Mouse (Mus musculus) retina, embryonic 14.5 days (tissue): ENCODE results near the gene Slc9a5.
A peak's percentile ranks its signal among the peaks of the same experiment; 100 is the strongest.

Experiments
- DNase-seq: peaks from one replicate; pipeline ENCODE4 v3.0.0-alpha.2; 2015; ENCODE audit warnings: low spot score

Slc9a5 gene

DNA sequence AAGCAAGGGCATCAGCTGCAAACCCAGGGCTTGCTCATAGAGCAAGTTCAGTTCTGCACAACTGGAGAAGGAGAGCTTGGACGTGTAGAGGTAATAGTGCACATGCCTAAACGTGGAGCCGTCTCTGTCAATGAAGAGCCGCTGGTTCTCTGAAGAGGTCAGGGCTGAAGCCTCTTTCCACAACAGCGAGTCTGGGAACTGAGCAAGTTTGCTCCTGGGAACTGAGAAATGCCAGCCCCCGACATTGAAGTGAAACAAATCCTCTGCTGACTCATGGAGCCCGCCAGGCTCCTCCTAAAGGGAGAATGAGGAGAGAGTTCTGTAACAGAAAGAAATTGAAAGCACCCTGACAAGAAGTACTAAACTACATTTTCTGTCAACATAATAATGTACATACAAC lies 59.7 kb downstream of the Slc9a5 start:
- DNase-seq: no peak

DNA sequence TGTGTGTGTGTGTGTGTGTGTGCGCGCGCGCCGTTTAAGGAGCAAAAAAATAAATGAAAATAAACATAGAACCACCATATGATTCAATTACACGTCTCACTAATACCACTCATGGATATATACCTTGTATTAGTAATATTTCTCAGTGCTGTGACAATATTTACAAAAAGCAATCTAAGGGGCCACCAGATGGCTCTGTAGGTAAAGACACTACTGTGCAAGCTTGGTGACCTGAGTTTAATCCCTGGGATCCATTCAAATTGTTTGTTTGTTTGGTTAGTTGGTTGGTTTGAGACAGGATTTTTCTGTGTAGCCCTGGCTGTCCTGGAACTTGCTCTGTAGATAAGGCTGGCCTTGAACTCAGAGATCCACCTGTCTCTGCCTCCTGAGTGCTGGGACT lies 61.3 kb downstream of the Slc9a5 start:
- DNase-seq: no peak

DNA sequence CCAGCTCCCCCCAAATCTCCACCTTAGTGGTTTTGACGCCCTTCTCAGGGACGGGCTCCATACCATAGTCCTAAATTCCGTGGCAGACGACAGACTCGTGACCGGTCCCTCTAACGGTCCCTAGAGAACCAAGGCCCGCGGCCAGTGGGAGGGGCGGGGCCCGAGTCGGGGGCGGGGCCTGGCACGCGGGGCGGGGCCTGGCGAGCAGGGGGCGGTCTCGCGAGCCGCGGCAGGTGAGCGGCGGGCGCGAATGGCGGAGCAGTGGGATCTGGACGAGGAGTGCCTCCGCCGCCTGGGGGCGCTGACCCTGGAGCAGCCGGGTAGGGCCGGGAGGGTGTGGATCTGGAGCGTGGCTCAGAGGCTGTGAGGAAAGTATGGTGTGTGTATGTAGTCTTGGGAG lies 64.7 kb downstream of the Slc9a5 start, which contains the start of the genes Kctd19 and Lrrc36:
Kctd19 (minus strand) TSS at position 112 of the 400 bp plus-strand sequence.
Lrrc36 (plus strand) TSS at position 181 of the 400 bp plus-strand sequence.
- peak; percentile 75 for DNase-seq

DNA sequence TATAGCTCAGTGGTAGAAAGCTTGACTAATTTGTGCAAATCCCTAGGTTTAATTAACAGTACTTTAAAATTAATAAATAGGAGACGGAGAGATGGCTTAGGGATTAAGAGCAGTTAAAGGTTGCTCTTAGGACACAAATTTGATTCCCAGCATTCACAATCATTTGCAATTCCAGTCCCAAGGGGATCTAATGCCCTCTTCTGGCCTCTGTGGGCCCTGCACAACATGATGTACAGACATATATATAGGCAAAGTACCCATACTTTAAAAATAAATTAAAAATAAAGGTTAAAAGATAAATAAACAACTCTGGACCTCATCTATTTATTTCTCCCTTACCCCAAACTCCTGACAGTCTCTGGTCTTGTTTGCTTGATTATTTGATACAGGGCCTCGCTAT lies 70.3 kb downstream of the Slc9a5 start:
- no peak for DNase-seq
